Mouse (Mus musculus): Measurements from ENCODE around the gene Bbx. TPM values are rescaled to one million over a fixed set of nuclear protein-coding genes. Genes with fewer than 3 reads are reported as not detected.

Bbx gene
- polyA plus RNA-seq, 1 experiment from 2014 or later: 50.4 TPM

DNA sequence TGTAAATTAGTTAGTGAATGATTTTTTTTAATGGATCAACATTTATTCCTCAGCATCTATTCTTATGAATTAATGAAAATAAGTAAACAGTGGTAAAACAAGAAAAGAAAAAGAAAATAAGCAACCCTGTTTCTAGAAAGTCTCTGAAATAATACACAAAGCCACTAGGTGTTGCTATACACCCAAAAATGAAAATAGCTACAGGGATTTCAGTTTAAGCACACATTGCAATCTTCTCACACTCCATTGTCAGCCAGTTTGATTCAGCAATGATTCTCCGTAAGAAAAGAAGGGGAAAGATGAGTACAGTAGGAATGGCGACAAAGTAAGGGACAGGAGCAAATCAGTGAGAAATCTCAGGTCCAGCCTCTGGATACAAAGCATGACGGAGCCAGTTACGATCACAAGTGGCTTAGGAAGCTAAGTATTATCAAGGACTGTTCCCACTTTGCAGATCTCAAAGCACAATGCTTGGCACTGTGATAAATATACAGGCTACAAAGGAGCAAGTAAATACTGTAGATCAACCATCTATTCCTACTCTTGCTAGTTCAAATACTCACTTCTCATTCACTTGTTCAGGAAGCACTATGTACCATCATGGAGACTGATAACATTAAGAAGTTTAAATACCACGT, 177.5 kb downstream of the Bbx start:
- no peak overlapping the region for H3K4me2 ChIP-seq (replicated peaks; ENCODE audit: low read depth, low read length)
- H3K9me3 ChIP-seq (ENCODE audit: control insufficient read depth, low read depth, low read length): no peaks in the 10 kb centered on the region

GRCm38 (mm10) chr16:50251417-50251975, 180.7 kb downstream of the Bbx start:
- WGBS: 84% methylated on average over 6 of the region's 6 CpGs
- H3K9ac ChIP-seq (replicated peaks; ENCODE audit: low read depth, low read length): no peak overlapping the region
- ATAC-seq (ENCODE audit: insufficient number of reproducible peaks, insufficient read depth, low FRiP score, low read depth): no peak
- no peak overlapping the region for H3K27ac ChIP-seq (ENCODE audit: low read length)
- H3K4me1 ChIP-seq (ENCODE audit: control insufficient read depth, insufficient read depth, low read length): no peaks in the 10 kb centered on the region
- no peaks in the 10 kb centered on the region for H3K9me3 ChIP-seq (ENCODE audit: control insufficient read depth, low read depth, low read length)
- H3K27me3 ChIP-seq (ENCODE audit: control insufficient read depth, insufficient read depth, low read length): no peaks in the 10 kb centered on the region
- no peaks in the 10 kb centered on the region; the same call in 1 of the 2 replicates for H3K36me3 ChIP-seq (ENCODE audit: control insufficient read depth, insufficient read depth, low read length)
- no peak overlapping the region for H3K4me2 ChIP-seq (replicated peaks; ENCODE audit: low read depth, low read length)
- H3K4me3 ChIP-seq (ENCODE audit: low read depth, low read length): no peak overlapping the region

More for the DNA sequence above, 177.5 kb downstream of the Bbx start:
- Histone ChIP-seq H3K4me3 (ENCODE audit: low read depth, low read length) (no peak overlapping the region), H3K36me3 (ENCODE audit: control insufficient read depth, insufficient read depth, low read length) (no peaks in the 10 kb centered on the region; the same call in 1 of the 2 replicates), H3K9ac (replicated peaks; ENCODE audit: low read depth, low read length) (no peak overlapping the region), H3K27ac (ENCODE audit: low read length) (no peak overlapping the region), H3K27me3 (ENCODE audit: control insufficient read depth, insufficient read depth, low read length) (no peaks in the 10 kb centered on the region), H3K4me1 (ENCODE audit: control insufficient read depth, insufficient read depth, low read length) (no peaks in the 10 kb centered on the region)
- ATAC-seq (ENCODE audit: insufficient number of reproducible peaks, insufficient read depth, low FRiP score, low read depth): no peak
- 75% methylated on average over 5 of the region's 5 CpGs for WGBS

DNA sequence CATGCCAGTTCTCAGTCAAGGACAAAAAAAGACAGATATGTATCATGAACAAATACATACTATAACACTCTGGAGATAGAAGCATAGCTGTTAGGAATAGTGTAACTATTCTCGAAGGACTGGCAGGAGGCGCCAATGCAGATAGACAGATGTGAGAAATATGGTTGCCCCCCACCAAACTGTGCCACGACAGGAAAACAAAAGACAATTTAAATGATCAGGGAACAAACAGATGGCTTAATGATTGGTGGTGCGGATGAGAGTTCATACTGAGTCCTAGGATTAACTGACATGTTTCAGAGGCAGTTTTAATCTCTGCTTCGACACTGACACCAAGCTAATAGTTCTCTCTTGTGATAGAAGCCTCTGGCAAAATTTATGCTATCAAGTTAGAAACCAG, 181.7 kb downstream of the Bbx start:
- no peaks in the 10 kb centered on the region; the same call in 1 of the 2 replicates for H3K36me3 ChIP-seq (ENCODE audit: control insufficient read depth, insufficient read depth, low read length)
- no peaks in the 10 kb centered on the region for H3K9me3 ChIP-seq (ENCODE audit: control insufficient read depth, low read depth, low read length)
- no peak overlapping the region for H3K4me3 ChIP-seq (ENCODE audit: low read depth, low read length)
- H3K4me1 ChIP-seq (ENCODE audit: control insufficient read depth, insufficient read depth, low read length): no peaks in the 10 kb centered on the region
- no peak overlapping the region for H3K9ac ChIP-seq (replicated peaks; ENCODE audit: low read depth, low read length)
- H3K4me2 ChIP-seq (replicated peaks; ENCODE audit: low read depth, low read length): no peak overlapping the region
- WGBS: 85% methylated on average over 5 of the region's 5 CpGs
- no peak overlapping the region for H3K27ac ChIP-seq (ENCODE audit: low read length)
- no peaks in the 10 kb centered on the region for H3K27me3 ChIP-seq (ENCODE audit: control insufficient read depth, insufficient read depth, low read length)
- no peak for ATAC-seq (ENCODE audit: insufficient number of reproducible peaks, insufficient read depth, low FRiP score, low read depth)

GRCm38 (mm10) chr16:50249036-50249435, 183.2 kb downstream of the Bbx start:
- ATAC-seq (ENCODE audit: insufficient number of reproducible peaks, insufficient read depth, low FRiP score, low read depth): no peak
- H3K9ac ChIP-seq (replicated peaks; ENCODE audit: low read depth, low read length): no peak overlapping the region
- WGBS: 84% methylated on average over 3 of the region's 3 CpGs

DNA sequence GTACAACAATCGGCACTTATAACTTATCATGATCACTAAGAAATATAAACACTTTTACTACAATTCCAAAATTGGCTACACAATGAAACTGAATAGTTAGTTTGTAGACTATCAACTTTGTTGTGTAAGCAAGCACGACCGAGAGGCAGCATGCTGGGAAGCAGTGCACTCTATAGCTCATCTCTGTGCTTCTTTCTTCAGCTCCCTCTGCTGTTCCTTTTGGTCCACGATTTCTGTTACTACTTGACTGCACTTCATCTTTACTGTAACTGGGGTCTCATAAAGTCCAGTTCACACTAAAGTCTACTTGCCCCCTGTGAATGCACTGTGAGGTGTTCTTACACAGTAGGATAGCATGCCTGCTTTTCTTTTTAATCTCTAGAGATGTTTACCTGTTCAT, 189.7 kb downstream of the Bbx start:
- Histone ChIP-seq H3K9ac (replicated peaks; ENCODE audit: low read depth, low read length) (no peak overlapping the region), H3K4me1 (ENCODE audit: control insufficient read depth, insufficient read depth, low read length) (no peaks in the 10 kb centered on the region), H3K27me3 (ENCODE audit: control insufficient read depth, insufficient read depth, low read length) (no peaks in the 10 kb centered on the region), H3K27ac (ENCODE audit: low read length) (no peak overlapping the region), H3K9me3 (ENCODE audit: control insufficient read depth, low read depth, low read length) (no peaks in the 10 kb centered on the region), H3K36me3 (ENCODE audit: control insufficient read depth, insufficient read depth, low read length) (0 out of 2 replicates have a peak, but pooled peaks cover 3% of the 10 kb centered on the region), H3K4me2 (replicated peaks; ENCODE audit: low read depth, low read length) (no peak overlapping the region), H3K4me3 (ENCODE audit: low read depth, low read length) (no peak overlapping the region)
- WGBS: 77% methylated on average over 4 of the region's 4 CpGs
- no peak for ATAC-seq (ENCODE audit: insufficient number of reproducible peaks, insufficient read depth, low FRiP score, low read depth)

More at GRCm38 (mm10) chr16:50249036-50249435, 183.2 kb downstream of the Bbx start:
- H3K9me3 ChIP-seq (ENCODE audit: control insufficient read depth, low read depth, low read length): no peaks in the 10 kb centered on the region
- no peaks in the 10 kb centered on the region for H3K27me3 ChIP-seq (ENCODE audit: control insufficient read depth, insufficient read depth, low read length)
- H3K36me3 ChIP-seq (ENCODE audit: control insufficient read depth, insufficient read depth, low read length): no peaks in the 10 kb centered on the region
- no peak overlapping the region for H3K27ac ChIP-seq (ENCODE audit: low read length)
- no peaks in the 10 kb centered on the region for H3K4me1 ChIP-seq (ENCODE audit: control insufficient read depth, insufficient read depth, low read length)
- no peak overlapping the region for H3K4me3 ChIP-seq (ENCODE audit: low read depth, low read length)
- no peak overlapping the region for H3K4me2 ChIP-seq (replicated peaks; ENCODE audit: low read depth, low read length)

- 91% methylated on average over 3 of the region's 3 CpGs for WGBS
- ATAC-seq (ENCODE audit: insufficient number of reproducible peaks, insufficient read depth, low FRiP score, low read depth): no peak
- Histone ChIP-seq H3K9ac (replicated peaks; ENCODE audit: low read depth, low read length) (no peak overlapping the region), H3K36me3 (ENCODE audit: control insufficient read depth, insufficient read depth, low read length) (0 out of 2 replicates have a peak, but pooled peaks cover 3% of the 10 kb centered on the region), H3K9me3 (ENCODE audit: control insufficient read depth, low read depth, low read length) (no peaks in the 10 kb centered on the region), H3K4me3 (ENCODE audit: low read depth, low read length) (no peak overlapping the region), H3K4me1 (ENCODE audit: control insufficient read depth, insufficient read depth, low read length) (no peaks in the 10 kb centered on the region), H3K27ac (ENCODE audit: low read length) (no peak overlapping the region), H3K4me2 (replicated peaks; ENCODE audit: low read depth, low read length) (no peak overlapping the region), H3K27me3 (ENCODE audit: control insufficient read depth, insufficient read depth, low read length) (no peaks in the 10 kb centered on the region)
These were observed 190.6 kb downstream of the Bbx start for GRCm38 (mm10) chr16:50241604-50242003.

DNA sequence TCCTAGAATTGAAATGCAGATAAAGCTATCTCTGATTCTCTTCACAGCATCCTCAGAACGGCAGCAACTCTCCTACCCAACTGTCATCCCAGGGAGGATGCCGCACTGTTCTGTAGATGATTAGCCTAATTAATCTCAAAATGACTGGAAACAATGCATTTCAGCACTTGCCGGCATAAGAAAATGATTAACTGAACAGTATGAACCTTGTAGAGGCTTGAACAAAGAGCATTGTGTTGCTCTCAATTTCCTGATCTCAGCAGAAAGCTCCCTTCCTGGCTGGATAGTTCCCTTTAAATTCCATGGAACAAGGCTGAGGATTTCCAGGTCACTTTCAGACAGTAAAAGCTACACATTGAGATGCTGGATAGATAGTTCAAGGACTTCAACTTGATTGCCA, 197.0 kb downstream of the Bbx start:
- WGBS: 64% methylated on average over 3 of the region's 3 CpGs
- H3K9me3 ChIP-seq (ENCODE audit: control insufficient read depth, low read depth, low read length): no peaks in the 10 kb centered on the region
- H3K27me3 ChIP-seq (ENCODE audit: control insufficient read depth, insufficient read depth, low read length): no peaks in the 10 kb centered on the region
- no peaks in the 10 kb centered on the region for H3K4me1 ChIP-seq (ENCODE audit: control insufficient read depth, insufficient read depth, low read length)
- no peak overlapping the region for H3K9ac ChIP-seq (replicated peaks; ENCODE audit: low read depth, low read length)
- ATAC-seq (ENCODE audit: insufficient number of reproducible peaks, insufficient read depth, low FRiP score, low read depth): no peak
- H3K36me3 ChIP-seq (ENCODE audit: control insufficient read depth, insufficient read depth, low read length): no peaks in the 10 kb centered on the region
- no peak overlapping the region for H3K4me2 ChIP-seq (replicated peaks; ENCODE audit: low read depth, low read length)
- H3K4me3 ChIP-seq (ENCODE audit: low read depth, low read length): no peak overlapping the region
- H3K27ac ChIP-seq (ENCODE audit: low read length): no peak overlapping the region

DNA sequence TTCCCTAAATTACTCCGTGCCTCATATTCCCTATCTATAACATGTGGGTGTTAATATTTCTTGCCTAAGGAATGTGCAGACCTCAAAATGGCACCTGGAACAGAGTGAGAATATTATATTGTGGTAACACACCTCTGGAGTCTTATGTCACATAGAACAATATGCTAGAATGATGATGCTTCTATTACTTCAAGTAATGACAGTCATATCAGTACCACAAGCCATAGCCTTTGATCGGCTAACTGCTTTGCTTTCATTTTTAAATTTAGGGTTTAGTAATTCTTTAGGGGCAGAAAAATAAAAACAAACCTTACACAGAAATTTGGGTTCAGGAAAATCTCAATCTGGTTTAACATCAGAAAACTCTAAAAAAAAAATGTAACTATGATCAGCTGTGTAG, 201.6 kb downstream of the Bbx start:
- no peak overlapping the region for H3K27ac ChIP-seq (ENCODE audit: low read length)
- H3K36me3 ChIP-seq (ENCODE audit: control insufficient read depth, insufficient read depth, low read length): no peaks in the 10 kb centered on the region
- H3K4me2 ChIP-seq (replicated peaks; ENCODE audit: low read depth, low read length): no peak overlapping the region
- ATAC-seq (ENCODE audit: insufficient number of reproducible peaks, insufficient read depth, low FRiP score, low read depth): no peak
- H3K9me3 ChIP-seq (ENCODE audit: control insufficient read depth, low read depth, low read length): no peaks in the 10 kb centered on the region
- H3K9ac ChIP-seq (replicated peaks; ENCODE audit: low read depth, low read length): no peak overlapping the region
- no peak overlapping the region for H3K4me3 ChIP-seq (ENCODE audit: low read depth, low read length)
- H3K27me3 ChIP-seq (ENCODE audit: control insufficient read depth, insufficient read depth, low read length): no peaks in the 10 kb centered on the region
- 93% methylated on average over 2 of the region's 2 CpGs for WGBS
- no peaks in the 10 kb centered on the region for H3K4me1 ChIP-seq (ENCODE audit: control insufficient read depth, insufficient read depth, low read length)

All from stomach, embryonic 14.5 days (tissue).